Mouse (Mus musculus) heart, embryonic 14.5 days (tissue): ENCODE measurements around the gene Scly. TPM values are rescaled to one million over a fixed set of nuclear protein-coding genes. Genes with fewer than 3 reads are reported as not detected.

ENCODE experiments used
- ATAC-seq: fragments of 200-750 bp; cut with Nextera tagmentation; 2 replicates; pipeline ENCODE4 v1.8.0; 2017; ENCODE audit warnings: low read depth, moderate TSS enrichment; ENCODE audit not compliant: insufficient number of reproducible peaks, insufficient read depth, low FRiP score
- H3K27ac ChIP-seq, 2 experiments: fragments of 200-500 bp in 1 of 2; fragments of 300-500 bp in 1 of 2; sonication (generic) in 1 of 2; replicated peaks in 1 of 2; 2 replicates each; pipeline ENCODE4 v1.5.1; 2012 to 2014; ENCODE audit warnings: low read depth in 2 of 2, low read length in 2 of 2, control low read depth in 1 of 2, mild to moderate bottlenecking in 1 of 2, mixed read lengths in 1 of 2; ENCODE audit not compliant: control insufficient read depth in 1 of 2, insufficient read depth in 1 of 2
- H3K27me3 ChIP-seq: fragments of 300-500 bp; sonication (generic); 2 replicates; pipeline ENCODE4 v1.6.1; 2014; ENCODE audit warnings: mild to moderate bottlenecking, low read length, control low read depth; ENCODE audit not compliant: control insufficient read depth, insufficient read depth
- H3K36me3 ChIP-seq: fragments of 300-500 bp; sonication (generic); 2 replicates; pipeline ENCODE4 v1.6.1; 2014; ENCODE audit warnings: mild to moderate bottlenecking, control low read depth, low read length, mixed read lengths; ENCODE audit not compliant: control insufficient read depth, insufficient read depth
- H3K4me1 ChIP-seq, 2 experiments: fragments of 200-500 bp in 1 of 2; fragments of 300-500 bp in 1 of 2; sonication (generic) in 1 of 2; 2 replicates each; pipeline ENCODE4 v1.6.1; 2012 to 2014; ENCODE audit warnings: low read length in 2 of 2, control low read depth in 1 of 2, mixed read lengths in 1 of 2; ENCODE audit not compliant: control insufficient read depth in 2 of 2, insufficient read depth in 2 of 2
- H3K4me2 ChIP-seq: fragments of 300-500 bp; sonication (generic); 2 replicates; pipeline ENCODE4 v1.6.1; 2014; ENCODE audit warnings: mild to moderate bottlenecking, low read length
- H3K4me3 ChIP-seq, 2 experiments: fragments of 200-500 bp in 1 of 2; fragments of 300-500 bp in 1 of 2; sonication (generic) in 1 of 2; 2 replicates each; pipeline ENCODE4 v1.5.1; 2012 to 2014; ENCODE audit warnings: low read length in 2 of 2, mild to moderate bottlenecking in 2 of 2, control low read depth in 1 of 2, low read depth in 1 of 2, moderate library complexity in 1 of 2; ENCODE audit not compliant: control insufficient read depth in 1 of 2, insufficient read depth in 1 of 2
- H3K9ac ChIP-seq: fragments of 300-500 bp; sonication (generic); 2 replicates; pipeline ENCODE4 v1.6.1; 2014; ENCODE audit warnings: mild to moderate bottlenecking, low read length
- H3K9me3 ChIP-seq: fragments of 300-500 bp; sonication (generic); 2 replicates; pipeline ENCODE4 v1.6.1; 2016; ENCODE audit warnings: low read length, control low read depth; ENCODE audit not compliant: control insufficient read depth
- WGBS: fragments of 180-500 bp; shearing (Covaris S2); extraction: QIAGEN DNeasy Blood & Tissue Kit; methylation state at CpG from one replicate; pipeline ENCODE4 v1.1.7; 2014; 5-methylcytosine and 5-hydroxymethylcytosine counted together
- polyA plus RNA-seq: library from polyadenylated mRNA; unstranded; fragments of >200 nt; fragmentation: Nextera tagmentation; extraction: Ambion mirVana; gene quantifications from 2 replicates; pipeline ENCODE4 v1.2.1, GENCODE M21; 2014

Gene Scly
- polyA plus RNA-seq, 1 experiment from 2014 or later = 10.6 TPM

DNA sequence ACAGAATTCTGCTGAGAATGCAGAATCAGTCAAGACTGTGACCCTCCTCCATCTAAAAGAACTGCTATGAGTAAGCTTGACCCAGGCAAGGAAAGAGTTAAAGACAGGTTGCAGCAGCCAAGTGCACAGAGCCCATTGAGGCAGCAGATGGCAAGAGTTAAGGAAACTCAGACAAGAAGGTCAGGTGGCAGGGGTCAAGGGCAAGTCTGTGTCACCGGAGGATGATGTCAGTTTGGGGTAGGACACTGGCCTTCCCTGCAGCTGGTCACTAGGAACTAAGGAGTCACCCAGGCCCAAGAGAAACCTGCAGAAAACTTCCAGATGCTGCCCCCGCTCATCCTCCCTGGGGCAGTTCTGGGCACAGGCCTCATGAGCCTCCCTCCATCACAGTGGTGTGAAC, 26.5 kb downstream of the Scly start:
- no peak for ATAC-seq

GRCm38 (mm10) chr1:91325488-91326042, 27.4 kb downstream of the Scly start:
- Histone ChIP-seq H3K36me3 (no peaks in the 10 kb centered on the region), H3K4me3 (no peak overlapping the region), H3K9me3 (no peaks in the 10 kb centered on the region), H3K9ac (no peak overlapping the region), H3K27ac (no peak overlapping the region), H3K27me3 (no peaks in the 10 kb centered on the region), H3K4me2 (no peak overlapping the region), H3K4me1 (peaks cover 12 to 18% of the 10 kb centered on the region in 2 experiments)
- ATAC-seq = no peak
- 82% methylated on average over 4 of the region's 4 CpGs for WGBS

More for the DNA sequence above, 26.5 kb downstream of the Scly start:
- Histone ChIP-seq H3K4me2 (no peak overlapping the region), H3K27ac (no peak overlapping the region), H3K4me3 (no peak overlapping the region), H3K36me3 (no peaks in the 10 kb centered on the region), H3K9ac (no peak overlapping the region), H3K4me1 (peaks cover 12 to 18% of the 10 kb centered on the region in 2 experiments), H3K9me3 (no peaks in the 10 kb centered on the region), H3K27me3 (no peaks in the 10 kb centered on the region)
- 73% methylated on average over 2 of the region's 2 CpGs for WGBS

- WGBS = 58% methylated on average over 4 of the region's 4 CpGs
- Histone ChIP-seq H3K36me3 (no peaks in the 10 kb centered on the region), H3K27me3 (no peaks in the 10 kb centered on the region), H3K4me2 (no peak overlapping the region), H3K4me1 (peaks cover 12 to 20% of the 10 kb centered on the region in 2 experiments), H3K4me3 (no peak overlapping the region), H3K27ac (no peak overlapping the region), H3K9ac (no peak overlapping the region), H3K9me3 (no peaks in the 10 kb centered on the region)
- ATAC-seq = no peak
These were observed 34.0 kb downstream of the Scly start for GRCm38 (mm10) chr1:91332102-91332501.

- no peak overlapping the region for H3K4me3 ChIP-seq
- no peaks in the 10 kb centered on the region for H3K9me3 ChIP-seq
- H3K4me1 ChIP-seq = peaks cover 12 to 19% of the 10 kb centered on the region in 2 experiments
- no peak for ATAC-seq
- peaks cover 3% of the 10 kb centered on the region; the same call in 1 of the 2 replicates for H3K27me3 ChIP-seq
- no peaks in the 10 kb centered on the region for H3K36me3 ChIP-seq
- no peak overlapping the region for H3K4me2 ChIP-seq
- H3K9ac ChIP-seq = no peak overlapping the region
- H3K27ac ChIP-seq = peak overlapping the region; percentile 36 to 57; a peak in 3 of 4 replicates
These were observed 35.4 kb downstream of the Scly start for GRCm38 (mm10) chr1:91333582-91333981.

DNA sequence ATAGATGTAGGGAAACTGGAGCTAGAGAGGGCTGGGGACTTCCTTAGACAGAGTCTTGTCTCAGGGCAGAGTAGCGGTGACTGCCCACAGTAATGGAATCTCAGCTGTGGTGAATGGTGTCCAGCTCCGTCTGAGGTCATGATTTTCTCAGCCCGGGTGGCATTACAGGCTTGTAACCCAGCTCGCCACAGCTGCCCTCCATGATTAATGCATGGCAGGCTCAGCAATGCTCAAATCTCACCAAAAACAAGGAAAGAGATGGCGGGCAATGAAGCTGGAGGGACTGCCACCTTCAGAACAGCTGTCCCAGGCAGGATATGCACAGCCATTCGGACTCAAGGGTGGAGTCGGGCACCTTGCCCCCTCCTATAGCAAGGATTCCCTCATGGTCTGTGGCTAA, 39.2 kb downstream of the Scly start:
- no peak for ATAC-seq
- no peak overlapping the region for H3K27ac ChIP-seq
- peaks cover 10 to 14% of the 10 kb centered on the region in 2 experiments for H3K4me1 ChIP-seq
- no peak overlapping the region for H3K4me3 ChIP-seq
- peaks cover 17% of the 10 kb centered on the region for H3K27me3 ChIP-seq
- H3K4me2 ChIP-seq = no peak overlapping the region
- 89% methylated on average over 7 of the region's 7 CpGs for WGBS
- H3K9ac ChIP-seq = no peak overlapping the region
- no peaks in the 10 kb centered on the region for H3K9me3 ChIP-seq
- H3K36me3 ChIP-seq = no peaks in the 10 kb centered on the region

DNA sequence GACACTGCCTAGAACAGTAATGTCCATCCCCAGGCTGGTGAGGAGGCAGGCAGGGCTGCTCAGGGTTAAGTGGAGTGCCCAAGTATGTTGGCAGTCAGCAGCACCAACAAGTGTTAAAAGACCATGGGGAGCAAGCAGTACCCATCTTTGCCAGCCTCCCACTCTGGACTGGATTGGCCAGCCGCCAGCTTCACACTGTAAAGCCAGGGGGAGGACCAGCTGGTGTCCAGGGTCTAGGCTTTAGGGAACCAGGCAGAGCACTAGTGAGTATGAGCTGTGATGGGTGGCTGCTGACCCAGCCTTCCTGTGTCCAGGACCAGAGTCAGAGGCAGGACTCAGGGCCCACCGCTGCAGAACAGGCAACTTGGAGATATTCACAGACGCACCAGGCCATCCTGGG, 45.9 kb downstream of the Scly start:
- WGBS = 68% methylated on average over 3 of the region's 3 CpGs
- Histone ChIP-seq H3K4me1 (peaks cover 8 to 18% of the 10 kb centered on the region in 2 experiments; a peak in 3 of 4 replicates), H3K36me3 (no peaks in the 10 kb centered on the region), H3K27me3 (peaks cover 57% of the 10 kb centered on the region), H3K4me2 (no peak overlapping the region), H3K9ac (no peak overlapping the region), H3K9me3 (no peaks in the 10 kb centered on the region), H3K4me3 (no peak overlapping the region), H3K27ac (no peak overlapping the region)
- no peak for ATAC-seq

DNA sequence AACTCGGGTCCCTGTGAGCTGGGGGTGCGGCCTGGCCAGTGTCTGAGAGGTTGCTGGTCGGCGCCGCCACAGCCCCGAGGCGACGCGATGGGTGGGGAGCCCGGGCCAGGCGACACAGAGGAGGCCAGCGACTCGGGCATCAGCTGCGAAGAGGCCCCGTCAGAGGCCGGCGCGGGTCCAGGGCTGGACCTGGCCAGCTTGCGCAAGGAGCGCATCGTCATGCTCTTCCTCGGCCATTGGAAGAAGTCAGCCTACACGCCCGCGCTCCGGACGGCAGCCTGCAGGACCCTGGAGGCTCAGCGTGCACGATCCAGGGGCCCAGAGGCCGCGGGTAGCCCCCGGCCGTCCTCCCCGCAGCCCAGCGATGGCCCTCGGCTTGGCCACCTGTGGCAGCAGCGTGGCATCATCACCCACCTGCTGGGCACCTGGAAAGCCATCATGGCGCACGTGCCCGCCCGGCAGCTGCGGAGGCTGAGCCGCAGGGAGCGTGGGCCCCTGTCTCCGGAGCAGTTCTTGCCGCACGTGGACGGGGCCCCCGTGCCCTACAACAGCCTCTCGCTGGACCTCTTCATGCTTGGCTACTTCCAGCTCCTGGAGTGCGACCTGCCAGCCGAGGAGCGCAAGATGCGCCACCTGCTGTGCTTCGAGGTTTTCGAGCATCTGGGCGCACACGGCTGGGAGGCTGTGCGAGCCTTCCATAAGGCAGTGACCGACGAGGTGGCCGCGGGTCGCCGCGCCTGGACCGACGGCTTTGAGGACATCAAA, 47.0 kb downstream of the Scly start:
- H3K4me2 ChIP-seq = peak overlapping the region; percentile 69

More for the DNA sequence above, 47.0 kb downstream of the Scly start:
- peaks cover 11 to 21% of the 10 kb centered on the region in 2 experiments for H3K4me1 ChIP-seq
- no peak overlapping the region for H3K27ac ChIP-seq
- H3K9me3 ChIP-seq = no peaks in the 10 kb centered on the region
- no peak for ATAC-seq
- WGBS = 3% methylated on average over 67 of the region's 68 CpGs
- H3K4me3 ChIP-seq = peak overlapping the region; percentile 12 to 30
- H3K27me3 ChIP-seq = peaks cover 52% of the 10 kb centered on the region
- H3K9ac ChIP-seq = peak overlapping the region; percentile 30; the same call in 1 of the 2 replicates
- no peaks in the 10 kb centered on the region for H3K36me3 ChIP-seq
